Mouse (Mus musculus): ENCODE results near the gene Sit1.
A peak's percentile ranks its signal among the peaks of the same experiment; 100 is the strongest.

The Sit1 gene

GRCm38 (mm10) chr4:43466872-43467271 is 16.7 kb downstream of the Sit1 start:
- DNase-seq (ENCODE audit: low spot score): no peak

DNA sequence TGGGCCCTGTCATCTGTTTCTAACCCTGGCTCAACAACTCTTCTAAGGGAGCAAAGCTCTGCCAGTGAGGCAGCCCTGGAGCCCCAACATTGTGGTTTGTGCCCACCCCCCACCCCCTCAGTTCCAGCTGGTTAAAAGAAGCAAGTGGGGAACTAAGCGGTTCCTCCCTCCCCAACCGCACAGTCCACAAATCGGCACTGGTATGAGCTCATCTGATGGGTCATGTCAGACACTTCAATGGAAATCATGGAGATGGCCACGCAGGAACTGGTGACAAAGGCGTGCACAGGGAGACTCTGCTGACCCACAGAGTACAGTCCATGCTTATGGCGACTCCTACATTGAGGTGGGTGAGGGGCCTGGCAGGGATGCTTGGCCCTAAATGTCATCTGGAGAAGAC is 17.6 kb downstream of the Sit1 start:
- no peak for DNase-seq (ENCODE audit: low spot score)

DNA sequence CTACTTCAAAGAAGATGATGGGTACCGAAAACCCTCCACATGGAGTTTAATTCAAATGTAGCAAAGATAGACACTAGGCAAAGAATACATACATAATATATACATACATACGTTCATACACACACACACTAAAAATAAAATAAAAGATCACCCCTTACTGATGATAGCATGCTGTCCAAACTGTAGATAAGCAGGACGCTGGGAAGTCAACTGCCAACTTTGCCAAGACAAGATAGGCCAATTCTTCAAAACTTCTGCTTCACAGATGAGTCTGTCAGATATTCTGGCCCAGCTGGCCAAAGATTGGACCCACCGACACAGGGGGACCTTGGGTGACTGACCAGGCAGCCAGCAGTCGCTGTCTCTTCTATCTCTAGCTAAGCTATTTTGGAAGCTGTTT is 20.4 kb downstream of the Sit1 start:
- DNase-seq (ENCODE audit: low spot score): no peak

DNA sequence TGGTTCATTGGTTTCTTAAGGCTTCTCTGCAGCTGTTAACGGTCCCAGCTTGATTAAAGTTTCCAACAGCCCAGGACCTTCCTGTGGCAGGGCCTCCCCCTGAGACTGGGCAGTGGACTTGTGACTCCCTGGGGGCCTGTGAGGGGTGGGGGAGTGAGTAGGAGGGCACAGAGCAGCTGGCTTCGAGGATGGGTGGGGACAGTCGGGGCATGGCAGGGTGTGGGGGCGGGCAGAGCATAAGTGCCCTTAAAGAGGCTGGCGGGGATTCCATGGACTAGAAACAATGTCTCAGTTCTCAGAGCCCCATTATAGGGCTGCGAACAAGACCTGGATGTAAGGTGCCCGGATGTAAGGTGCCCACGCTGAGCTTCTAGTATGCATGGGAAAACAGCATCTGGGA is 26.4 kb downstream of the Sit1 start:
- DNase-seq (ENCODE audit: low spot score): no peak

- DNase-seq (ENCODE audit: low spot score): no peak
Measured at GRCm38 (mm10) chr4:43456470-43456869, 27.1 kb downstream of the Sit1 start.

DNA sequence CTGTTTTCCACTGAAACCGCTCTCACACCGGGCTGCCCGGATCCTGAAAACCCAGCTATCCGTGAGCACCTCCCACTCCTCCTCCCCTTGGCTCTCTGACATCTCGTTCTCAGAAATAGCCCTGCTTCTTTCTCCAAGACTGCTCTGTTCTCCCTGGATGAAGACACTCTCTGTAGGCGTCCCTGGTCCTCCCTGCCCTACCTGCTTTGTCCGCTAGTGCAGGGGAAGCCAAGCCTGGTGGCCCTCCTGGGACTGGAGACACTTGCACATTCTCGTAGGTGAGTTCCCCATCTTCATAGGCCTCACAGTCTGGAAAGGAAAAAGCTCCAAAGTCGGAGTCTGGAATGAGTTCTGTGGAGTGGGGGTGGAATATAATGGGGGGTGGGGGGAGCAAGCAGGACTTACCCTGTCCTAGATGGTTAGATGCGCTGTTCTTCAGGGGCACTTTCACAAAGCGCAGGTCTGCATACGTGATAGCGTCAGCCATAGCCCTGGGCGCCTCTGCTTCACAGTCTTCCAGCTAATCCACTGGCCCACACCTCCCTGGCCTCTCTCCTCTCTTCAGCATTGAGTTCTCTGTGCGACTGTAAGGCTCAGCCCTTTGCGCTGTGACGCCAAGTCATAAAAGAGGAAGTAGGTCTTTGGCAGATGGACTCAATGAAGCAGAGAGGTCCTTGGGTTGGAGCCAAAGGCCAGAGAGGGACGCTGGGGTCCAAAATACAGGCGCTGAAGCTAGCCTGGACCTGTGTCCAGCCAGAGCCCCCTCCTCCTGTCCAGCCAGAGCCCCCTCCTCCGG is 29.3 kb downstream of the Sit1 start, which contains the start of gene Cd72:
Gene Cd72, minus strand, starts transcription at position 588 of the 796 bp plus-strand sequence.
- DNase-seq (ENCODE audit: low spot score): no peak

DNA sequence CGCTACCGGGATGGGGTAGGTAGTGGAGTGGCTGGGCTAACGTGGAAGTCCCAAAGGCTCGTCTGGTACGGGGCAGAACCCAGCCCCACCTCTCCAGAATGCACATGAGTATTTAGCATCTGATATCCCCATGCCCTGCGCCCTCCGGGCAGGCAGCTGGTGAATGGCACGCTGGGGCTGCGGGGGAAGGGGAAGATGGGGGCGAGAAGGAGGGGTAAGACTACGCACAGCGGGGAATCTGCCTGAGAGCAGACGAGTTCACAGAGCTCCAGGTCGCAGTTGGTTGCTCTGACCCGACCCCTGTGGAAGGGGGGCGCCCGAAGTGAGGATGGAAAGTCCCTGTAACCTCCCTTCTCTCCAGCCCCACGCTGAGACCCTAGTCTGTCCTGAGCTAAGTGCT is 30.1 kb downstream of the Sit1 start:
- DNase-seq (ENCODE audit: low spot score): no peak

DNA sequence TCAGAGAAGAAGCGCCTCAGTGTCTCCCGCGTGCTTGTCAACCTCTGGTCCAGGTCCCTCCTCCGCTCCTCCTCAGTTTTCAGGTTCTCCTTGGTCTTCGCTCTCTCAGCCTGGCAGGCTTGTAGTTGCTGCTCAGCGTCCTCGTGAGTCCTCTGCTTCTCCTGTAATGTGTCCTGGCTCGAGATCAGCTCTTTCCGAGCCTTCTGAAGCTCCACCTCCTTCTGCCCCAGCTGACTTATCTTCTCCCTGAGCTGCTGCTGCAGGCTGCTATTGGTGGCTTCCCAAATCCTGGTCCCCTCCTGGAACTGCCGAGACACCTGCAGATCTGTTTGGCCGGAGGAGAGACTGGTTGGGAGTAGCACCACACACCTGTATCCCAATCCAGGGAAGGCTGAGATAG is 31.2 kb downstream of the Sit1 start:
- DNase-seq (ENCODE audit: low spot score): no peak

- DNase-seq (ENCODE audit: low spot score): no peak
Measured at GRCm38 (mm10) chr4:43448554-43448953, 35.0 kb downstream of the Sit1 start.

GRCm38 (mm10) chr4:43447251-43447650 is 36.3 kb downstream of the Sit1 start:
- DNase-seq (ENCODE audit: low spot score): no peak

DNA sequence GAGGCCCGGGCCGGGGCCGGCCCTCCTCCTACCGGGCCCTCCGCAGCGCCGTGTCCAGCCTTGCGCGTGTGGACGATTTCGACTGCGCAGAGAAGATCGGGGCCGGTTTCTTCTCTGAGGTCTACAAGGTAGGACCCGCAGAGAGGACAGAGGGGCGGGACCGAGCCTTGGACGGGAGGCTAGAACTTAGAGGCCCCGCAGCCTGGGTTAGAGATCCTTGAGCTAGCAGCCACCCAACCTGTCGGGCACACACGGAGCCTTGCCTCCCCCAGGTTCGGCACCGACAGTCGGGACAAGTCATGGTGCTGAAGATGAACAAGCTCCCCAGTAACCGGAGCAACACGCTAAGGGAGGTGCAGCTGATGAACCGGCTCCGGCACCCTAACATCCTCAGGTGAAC is 40.0 kb downstream of the Sit1 start:
- DNase-seq (ENCODE audit: low spot score): no peak

DNA sequence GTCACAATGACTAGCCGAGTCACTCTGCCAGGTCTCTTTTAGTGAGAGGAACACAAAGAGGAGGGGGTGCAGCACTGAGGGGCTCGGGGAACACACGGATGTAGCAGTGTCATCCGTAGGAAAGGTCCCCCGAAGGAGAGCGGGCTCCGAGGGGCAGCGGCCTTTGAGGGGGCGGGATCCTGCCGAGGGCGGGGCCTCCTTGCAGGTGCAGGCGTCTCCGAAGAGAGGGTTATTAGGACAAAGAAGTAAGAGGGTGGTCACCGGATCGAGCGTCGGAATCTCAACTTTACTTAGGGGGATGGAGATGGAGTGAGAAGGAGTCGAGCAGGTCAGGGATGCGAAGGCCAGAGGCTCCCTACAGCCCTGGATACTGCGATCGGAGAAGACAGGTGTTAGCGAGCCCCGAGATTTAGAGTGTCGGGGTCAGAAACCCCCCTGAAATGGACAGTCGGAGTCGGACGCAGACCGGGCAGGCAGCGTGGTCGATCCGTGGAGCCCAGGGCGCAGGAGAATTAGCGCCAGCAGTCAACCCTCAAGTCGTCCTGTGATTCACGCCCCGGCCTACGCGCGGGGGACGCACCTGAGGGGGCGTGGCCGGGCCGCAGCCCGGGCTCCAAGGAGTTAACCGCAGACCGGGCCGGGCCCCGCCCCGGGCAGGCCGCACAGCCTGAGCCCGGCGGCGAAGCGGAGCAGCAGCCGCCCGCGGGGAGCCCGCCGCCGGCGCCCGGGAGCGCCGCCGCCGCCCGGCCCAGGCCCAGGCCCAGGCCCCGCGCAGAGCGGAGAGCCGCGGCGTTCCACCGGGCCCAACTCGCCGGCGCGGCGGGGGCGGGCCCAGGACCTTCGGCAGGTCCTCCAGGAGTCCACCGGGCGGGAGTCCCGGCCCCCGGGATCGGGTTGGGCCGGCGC is 40.8 kb downstream of the Sit1 start:
- DNase-seq (ENCODE audit: low spot score): peak; percentile 68

DNA sequence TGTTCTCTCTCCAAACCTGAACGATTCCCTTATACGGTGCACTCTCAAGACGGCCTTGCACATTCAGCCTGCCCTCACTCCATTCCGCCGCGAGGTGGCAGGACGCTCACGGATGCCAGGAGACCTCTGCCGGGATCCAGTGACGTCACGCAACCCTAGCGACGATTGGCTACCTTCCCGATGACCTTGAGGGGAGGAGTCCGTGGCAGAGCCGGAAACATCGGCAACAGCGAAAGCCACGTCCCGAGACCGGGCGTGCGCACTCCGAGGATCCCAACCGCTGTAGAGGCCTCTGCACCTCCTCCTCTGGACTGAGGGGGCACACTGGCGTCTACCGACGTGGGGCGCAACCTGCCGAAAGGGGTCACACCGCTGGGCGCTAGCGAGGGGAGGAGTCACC is 41.5 kb downstream of the Sit1 start:
- DNase-seq (ENCODE audit: low spot score): peak; percentile 98

GRCm38 (mm10) chr4:43441639-43442038 is 41.9 kb downstream of the Sit1 start, which contains the start of gene Tesk1:
Gene Tesk1 (plus strand): TSS chr4:43441939.
- DNase-seq (ENCODE audit: low spot score): no peak

DNA sequence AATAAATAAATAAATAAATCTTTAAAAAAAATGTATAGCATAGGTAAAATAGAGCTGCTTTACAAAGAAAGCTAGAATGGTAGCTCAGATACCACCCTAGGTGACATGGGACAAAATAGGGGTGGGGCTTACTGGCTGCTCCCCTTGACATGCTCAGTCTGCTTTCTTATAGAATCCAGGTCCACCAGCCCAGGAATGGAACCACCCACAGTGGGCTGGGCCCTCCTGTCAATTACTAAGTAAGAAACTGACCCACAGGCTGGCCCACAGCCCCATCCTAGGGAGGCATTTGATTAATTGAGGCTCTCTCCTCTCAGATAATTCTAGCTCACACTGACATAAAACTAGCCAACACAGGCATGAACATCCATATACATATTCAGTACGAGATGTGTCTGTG is 50.7 kb downstream of the Sit1 start:
- DNase-seq (ENCODE audit: low spot score): no peak
